Mouse (Mus musculus): ENCODE measurements at regions not wholly inside any gene's neighbourhood (a gene's known extent, or its start where the extent isn't known, plus 50 kb on each side); places are given as distances from the start of the nearest gene placed in this dataset.
"Not testable (repeated sequence)": the region's sequence is repeated elsewhere in the genome, so short reads cannot be mapped to it uniquely, and the experiment has no call there.

DNA sequence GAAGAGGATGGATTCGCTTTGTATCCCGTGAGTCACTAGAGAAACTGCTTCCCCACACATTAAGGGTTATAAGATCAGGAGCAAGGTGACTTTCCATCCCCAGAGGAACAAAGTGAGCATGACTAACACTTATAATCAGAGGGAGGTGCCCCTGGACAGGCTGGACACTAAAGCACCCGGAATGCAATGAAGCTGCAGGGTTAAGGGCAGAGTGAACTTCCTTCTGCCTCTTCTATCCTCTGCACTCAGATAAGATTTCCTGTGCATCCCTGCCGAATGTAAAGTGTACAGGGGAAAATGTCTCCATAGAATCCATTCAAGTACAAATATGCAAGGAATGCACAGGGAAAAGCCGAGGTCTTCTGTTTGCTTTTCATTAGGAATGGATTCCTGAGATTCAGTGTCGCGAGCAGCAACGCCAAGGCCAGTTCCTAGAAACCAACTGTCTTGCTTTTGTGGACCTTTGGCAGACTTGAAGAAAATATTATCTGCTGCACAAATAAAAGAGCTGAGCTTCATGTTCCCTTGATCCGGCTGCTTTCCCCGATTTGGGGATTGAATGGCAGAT, 58.5 kb upstream of the Fbxl7 start:
- DNase-seq (ENCODE audit: low spot score), result no peak

DNA sequence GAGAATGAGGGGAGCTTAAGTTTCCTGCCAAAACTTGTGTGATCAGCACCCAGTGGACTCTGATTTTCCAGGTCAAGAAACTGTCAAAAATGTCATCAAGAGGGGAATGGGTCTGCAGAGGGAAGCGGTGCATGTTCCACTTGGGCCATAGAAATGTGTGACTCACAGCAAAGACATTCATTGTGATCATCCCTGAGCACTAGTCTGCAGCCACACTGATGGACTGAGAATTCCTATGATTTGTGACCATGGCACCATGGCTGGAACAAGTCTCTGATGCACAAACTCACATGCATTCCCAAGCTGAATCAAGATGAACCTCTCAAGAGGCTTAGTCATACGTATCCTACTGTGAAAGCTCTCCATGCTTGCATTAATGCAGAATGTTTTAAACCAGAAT, 63.6 kb upstream of the Fbxl7 start:
- no peak for DNase-seq (ENCODE audit: low spot score)

DNA sequence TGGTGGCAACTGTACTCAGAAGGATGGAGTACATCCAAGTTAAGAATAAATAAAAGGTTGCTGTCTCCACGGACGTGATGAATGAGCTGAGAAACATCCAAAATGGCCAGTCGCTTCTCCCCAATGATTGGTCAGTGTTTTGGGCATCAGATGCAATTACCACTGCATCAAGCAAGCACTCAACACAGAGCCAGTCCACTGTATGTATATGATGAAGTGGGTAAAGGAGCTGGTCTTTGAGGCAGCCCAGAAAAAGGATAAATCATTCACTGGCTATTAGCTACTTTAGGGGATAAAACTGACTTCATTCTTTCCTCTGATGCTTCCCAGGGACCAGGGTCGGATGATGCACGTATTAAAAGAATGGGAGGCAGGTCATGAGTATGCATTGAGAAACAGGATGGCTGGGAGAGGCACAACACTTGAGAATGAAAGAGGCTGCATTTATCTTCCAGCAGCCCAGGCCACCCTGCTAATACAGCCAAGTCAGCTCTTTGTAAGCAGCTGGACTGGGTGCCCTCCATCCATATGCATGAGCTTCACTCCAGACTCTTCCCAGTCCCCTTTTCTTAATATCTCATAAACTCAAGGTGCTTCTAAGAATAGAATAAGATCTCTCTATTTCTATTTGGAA, 73.1 kb upstream of the Fbxl7 start:
- no peak for DNase-seq (ENCODE audit: low spot score)

DNA sequence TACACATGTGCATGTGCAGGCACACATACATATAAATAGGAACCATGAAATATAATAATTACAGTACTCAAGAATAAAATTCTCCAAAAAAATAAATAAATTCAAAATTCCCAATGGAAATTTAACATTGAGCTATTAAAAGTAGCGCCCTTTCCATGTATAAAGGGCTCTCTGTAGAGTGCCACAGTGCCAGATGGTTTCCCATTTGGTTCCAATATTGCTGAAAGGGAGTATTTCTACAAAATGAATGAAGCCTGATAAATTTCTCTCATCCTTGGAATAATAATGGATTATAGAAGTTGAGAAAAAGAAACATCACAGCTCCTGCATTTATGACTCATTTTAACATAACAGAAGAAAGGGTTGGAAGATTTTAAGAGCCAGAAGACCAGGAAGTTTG, 75.4 kb upstream of the Fbxl7 start:
- DNase-seq (ENCODE audit: low spot score), result no peak

DNA sequence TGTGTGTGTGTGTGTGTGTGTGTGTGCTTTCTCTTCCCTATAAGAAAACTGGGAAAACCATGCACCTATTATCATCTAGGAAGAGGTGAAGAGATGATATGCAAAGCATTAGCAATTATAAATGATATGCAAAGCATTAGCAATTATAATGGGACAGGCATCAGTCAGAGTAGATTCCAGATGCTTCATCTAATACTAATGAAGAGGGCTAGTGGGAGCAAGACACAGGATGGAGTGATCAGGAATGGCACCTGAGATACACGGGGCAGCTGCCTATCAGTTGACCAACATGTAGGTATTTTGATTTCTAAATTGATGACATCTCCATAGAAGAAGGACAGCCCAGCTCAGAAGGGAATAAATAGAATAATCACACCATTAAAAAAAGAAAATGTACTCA, 97.7 kb upstream of the Fbxl7 start:
- DNase-seq (ENCODE audit: low spot score), result no peak

DNA sequence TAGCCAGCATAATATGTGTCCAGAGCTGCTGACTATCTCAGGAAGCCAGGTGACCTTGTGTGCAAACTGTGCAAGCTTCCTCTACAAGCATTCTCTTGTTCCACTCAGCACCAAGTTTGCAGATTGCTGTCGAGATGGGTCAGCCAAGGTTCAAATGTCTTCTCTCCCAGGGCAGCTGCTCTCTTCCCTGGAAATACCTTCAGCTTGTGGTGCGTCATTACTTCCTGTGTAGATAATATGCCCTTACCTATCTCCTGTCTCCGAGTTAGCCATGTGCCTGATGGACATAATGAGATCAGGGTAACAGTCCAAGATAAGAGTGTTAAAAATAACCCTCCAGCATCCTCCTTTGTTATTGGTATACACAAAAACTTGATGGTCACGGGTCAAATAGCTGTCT, 113.7 kb upstream of the Fbxl7 start:
- DNase-seq (ENCODE audit: low spot score), result no peak

DNA sequence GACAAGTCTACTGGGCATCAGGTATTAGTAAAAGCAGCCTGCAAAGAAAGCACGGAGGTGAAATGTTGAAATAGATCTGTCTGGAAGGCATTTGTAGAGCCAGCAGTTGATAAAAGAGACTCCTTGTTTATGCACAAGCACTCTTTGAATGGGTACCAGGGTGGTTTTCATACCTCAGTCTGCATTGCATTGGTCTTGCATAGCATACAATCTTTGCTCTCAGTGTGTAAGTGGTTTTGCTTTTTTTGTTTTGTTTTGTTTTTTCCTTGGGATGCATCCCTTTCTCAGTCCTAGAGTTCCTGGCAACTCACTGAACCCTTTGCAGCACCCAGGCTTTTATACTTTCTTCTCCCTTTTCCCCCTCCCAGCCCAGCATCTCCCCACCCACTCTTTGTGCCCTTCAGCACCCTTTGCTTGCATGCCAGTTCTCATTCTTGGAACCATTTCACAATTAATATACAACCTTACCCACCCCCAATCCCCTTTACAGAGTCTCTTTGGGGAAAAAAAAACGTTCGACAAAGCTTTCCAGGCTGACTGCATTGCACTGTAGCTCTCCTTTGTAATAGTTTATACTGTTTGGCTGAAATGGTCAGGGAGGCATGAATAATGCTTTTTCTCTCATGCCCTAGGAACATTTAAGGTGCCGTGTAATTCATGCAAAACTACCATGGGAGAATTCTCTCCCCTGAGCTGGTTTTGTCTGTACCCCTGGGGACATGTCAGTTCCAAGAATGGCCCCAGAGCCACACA, 118.7 kb upstream of the Fbxl7 start:
- no peak for DNase-seq (ENCODE audit: low spot score)

DNA sequence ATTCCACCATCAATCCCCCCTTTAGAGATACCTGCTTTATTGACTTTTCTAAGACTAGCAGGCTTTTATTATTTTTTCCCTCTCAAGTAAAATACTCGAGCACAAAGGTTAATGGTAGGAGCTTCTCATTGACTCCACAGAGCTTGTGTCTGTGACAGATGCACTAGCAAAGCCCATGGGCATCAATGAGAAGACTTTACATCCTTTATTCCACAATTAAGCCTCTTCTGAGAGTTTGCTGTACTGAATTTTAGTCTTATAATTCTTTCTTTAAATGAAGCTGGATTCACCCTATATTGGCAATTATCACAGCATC, 119.2 kb upstream of the Fbxl7 start:
- no peak for DNase-seq (ENCODE audit: low spot score)

DNA sequence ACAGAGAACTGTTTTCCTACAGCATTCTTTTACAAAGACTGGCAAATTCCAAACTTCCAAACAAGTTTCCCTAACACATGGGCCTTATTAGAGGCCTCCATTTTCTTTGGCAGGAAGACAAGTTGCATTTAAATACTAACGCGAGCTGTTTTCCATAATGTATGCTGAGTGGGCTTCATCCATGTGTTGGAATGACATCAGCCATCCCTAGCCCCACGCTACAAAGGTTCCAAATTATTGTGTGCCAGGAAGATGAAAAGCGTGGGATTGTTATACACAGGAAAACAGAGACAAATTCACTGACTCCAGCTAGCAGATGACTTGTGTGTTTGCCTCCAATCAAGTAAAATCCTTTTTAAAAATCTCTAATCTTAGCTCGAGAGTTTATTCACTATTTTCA, 125.1 kb upstream of the Fbxl7 start:
- DNase-seq (ENCODE audit: low spot score), result no peak

DNA sequence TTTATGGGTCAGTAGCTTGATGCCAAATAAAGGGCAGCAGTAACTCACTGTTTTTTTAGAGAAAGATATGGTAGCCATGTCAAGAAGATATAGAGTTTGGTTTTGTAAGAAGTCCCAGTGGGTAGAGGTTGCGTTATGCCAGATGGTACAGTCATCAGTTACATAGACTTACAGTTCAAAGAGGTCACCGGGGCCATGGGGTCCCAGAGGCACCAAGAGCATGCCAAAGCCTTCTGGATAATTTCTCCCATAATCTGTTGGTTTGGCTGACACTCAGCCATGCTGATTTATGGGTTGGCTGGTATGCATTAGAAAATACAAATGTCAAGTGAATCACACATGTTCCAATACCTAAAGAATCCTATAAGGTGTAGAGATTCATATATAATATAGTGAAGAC, 137.9 kb upstream of the Fbxl7 start:
- DNase-seq (ENCODE audit: low spot score), result no peak

DNA sequence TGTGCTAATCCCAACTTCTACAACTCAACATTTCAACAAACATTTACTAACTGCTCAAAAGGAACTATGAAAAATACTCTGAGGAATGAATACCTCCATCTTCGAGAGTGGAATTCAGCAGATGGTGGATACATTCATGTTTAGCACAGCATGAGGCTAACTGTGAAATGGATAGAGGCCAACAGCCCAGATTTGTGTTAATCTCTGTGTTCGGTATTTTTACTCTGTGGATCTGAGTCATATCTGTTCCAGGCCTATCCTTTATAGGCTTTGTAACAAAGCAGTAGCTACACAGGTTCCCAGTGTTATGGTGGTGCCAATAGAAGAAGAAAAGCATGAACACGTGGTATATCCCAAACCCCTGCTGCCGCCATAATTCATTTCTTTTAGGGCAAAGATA, 148.4 kb upstream of the Fbxl7 start:
- DNase-seq (ENCODE audit: low spot score), result no peak

DNA sequence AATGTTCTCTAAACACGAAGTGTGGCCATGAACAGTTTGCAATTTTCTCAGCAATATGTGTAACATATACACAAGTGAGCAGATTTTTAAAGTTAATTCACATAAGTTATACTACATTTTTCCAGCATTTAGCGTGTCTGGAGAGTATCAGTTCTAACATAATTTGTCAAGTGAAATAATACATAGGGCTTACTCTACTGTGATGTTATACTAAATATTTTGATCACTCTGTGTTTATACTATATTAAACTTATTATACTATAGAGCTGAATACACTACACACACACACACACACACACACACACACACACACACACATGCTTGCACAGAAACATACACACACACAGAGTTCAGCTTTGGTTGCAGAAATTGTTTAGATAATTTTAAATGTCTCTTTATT, 155.3 kb upstream of the Fbxl7 start:
- no peak for DNase-seq (ENCODE audit: low spot score)

DNA sequence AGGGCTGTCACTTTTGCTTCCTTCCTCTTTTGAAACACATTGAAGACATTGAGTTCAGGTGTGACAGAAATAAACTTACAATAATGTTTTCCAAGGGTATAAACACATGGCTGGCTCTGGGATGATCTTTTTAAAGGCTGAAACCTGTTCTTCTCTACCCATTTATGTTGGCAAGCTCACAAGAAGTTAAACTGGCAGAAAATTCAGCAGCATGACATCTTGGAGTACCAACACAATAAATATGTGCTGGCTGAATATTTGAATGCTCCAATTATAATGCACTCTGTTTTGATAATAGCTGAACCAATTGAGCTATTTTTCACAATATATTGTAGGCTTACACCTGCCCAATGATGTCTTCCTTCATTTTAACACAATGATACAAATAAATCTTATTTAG, 168.1 kb upstream of the Fbxl7 start:
- no peak for DNase-seq (ENCODE audit: low spot score)

DNA sequence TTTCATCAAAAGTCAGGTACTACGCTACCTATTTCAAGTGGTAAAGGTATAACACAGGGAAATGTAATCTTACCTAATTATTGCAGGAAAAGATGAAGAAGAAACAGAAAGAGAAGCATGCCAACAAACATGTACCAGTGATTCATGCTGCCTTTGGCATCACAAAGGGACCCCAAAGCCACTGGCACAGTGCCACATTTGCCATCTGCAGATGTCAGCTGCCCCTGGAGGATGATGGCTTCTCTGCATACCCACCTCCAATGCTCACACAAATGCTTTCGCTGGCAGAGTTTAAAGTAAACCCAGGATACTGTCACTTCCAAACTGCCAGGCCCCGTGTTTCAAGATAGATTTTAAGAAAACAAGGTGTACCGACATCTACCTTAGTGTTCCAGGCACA, 168.6 kb upstream of the Fbxl7 start:
- no peak for DNase-seq (ENCODE audit: low spot score)

DNA sequence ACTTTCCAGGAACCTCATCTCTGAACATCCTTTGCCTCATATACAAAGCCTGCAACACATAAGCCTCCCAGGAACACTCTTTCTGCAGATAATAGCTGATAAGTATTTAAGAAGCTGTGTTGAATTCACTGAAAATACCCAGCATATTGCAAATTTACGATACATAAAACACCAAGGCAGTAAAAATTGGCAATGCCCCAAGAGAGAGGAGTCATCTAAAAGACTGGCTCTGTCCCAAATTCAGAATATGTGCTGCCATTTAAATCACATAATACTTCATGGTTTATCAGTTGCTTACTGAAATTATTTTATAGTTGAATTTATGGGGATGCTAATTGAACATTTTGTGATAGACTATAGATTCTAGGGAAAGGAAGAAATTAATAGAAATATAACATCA, 172.3 kb upstream of the Fbxl7 start:
- no peak for DNase-seq (ENCODE audit: low spot score)

DNA sequence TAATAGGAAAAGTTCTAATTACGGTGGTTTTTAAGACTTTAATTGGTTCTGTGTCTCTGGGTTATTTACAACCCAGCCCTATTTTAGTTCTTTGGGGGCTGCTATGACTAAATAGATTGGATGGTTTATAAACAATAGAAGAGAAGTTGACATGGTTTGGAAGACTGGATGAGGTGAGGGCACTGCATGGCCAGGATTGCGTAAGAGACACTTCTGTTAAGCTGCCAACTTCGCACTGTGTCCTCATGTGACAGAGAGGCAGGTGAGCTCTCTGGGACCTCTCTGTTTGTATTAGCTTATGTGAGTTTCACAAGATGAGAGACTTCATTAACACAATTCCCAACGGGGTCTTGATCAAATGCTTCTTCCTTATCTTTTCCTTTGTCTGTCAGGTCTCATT, 182.5 kb upstream of the Fbxl7 start:
- no peak for DNase-seq (ENCODE audit: low spot score)

DNA sequence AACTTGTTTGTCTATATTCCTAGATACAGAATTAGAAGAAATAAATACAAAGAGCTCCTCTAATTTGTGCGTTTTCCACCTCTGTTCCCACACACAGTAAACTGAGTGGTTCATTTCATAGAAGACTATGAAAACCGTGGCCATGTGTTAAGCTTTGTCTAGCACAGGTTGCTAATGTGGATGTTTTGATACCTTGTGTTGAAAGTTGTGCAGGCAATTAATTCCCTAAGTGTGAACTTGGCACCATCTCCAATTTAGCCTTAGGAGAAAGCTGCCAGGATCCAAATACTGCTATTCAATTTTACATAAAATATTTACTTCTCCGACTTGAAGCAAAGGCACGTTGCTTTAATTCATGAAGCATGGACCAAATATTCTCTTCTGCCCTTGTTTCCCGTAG, 187.4 kb upstream of the Fbxl7 start:
- no peak for DNase-seq (ENCODE audit: low spot score)

DNA sequence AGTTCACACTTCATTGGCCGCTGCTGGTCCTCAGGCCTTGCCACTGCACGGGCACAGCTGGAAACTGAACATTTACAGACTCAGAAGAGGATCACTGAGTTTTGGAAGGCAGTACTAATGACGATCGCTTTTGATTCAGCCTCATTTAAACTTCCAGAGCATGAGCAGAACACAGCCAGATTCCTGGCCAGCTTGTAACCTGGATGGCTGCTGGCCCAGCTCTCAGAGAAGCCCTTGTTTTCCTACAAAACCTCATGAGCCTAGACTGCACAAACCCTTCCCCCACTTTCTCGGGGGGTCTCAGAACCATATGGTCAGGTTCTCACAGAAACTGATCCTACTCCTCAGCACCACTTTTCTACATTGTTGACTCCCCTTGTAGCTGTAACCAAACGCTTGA, 188.2 kb upstream of the Fbxl7 start:
- DNase-seq (ENCODE audit: low spot score), result no peak

DNA sequence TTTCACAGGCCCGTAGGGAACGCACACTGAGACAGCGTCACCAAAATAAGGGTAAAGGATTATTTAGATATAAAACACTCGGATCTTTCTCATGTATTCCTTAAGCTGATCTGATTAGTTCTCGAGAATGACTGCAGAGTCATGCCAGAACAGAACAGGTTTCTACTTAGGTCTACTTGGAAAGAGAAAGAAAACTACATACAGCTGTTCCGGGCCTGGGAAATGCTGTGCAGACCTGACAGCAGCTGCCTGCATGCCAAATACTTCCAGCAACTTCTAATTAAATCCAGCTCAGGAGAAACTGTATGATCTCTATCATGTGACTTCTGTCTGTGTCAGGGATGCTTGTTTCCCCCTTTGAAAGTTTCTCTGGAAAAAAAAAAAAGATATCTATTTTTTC, 193.8 kb upstream of the Fbxl7 start:
- no peak for DNase-seq (ENCODE audit: low spot score)

DNA sequence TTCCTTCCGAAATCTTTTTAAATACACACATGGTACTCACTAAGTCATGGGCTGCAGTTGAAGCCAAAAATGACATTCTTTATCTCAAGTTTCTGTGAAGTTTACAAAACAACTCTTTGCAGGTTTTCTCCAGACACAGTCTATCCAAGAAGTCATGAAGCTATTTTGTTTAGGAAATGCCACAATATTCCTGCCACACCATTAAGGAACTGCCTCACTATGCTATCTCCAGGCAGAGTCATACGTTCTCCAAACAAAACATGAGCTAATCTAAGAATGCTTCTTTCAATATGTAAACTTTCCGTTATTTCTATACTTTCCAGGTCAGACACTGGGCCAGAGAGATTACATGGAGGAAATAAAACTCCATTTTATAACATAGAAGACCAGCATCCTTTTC, 198.7 kb upstream of the Fbxl7 start:
- DNase-seq (ENCODE audit: low spot score), result no peak

DNA sequence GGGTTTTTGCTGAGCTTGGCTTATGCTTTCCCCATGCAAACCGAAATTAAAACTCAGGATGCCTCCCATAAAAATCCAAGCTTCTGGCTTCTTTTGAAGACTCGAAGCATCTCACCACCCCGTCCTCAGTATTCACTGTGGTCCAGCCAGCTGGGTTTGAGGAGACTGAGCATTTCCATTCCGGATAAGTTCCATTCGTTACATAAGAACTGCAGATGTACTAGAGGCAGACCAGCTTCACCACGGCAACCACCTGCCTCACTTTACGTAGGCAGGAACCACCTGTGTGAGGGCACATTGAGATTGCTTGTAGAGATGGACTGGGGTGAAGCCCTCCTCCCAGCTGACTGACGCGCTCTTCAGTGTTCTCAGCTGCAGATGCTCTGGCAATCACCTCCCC, 199.9 kb upstream of the Fbxl7 start:
- DNase-seq (ENCODE audit: low spot score), result no peak

DNA sequence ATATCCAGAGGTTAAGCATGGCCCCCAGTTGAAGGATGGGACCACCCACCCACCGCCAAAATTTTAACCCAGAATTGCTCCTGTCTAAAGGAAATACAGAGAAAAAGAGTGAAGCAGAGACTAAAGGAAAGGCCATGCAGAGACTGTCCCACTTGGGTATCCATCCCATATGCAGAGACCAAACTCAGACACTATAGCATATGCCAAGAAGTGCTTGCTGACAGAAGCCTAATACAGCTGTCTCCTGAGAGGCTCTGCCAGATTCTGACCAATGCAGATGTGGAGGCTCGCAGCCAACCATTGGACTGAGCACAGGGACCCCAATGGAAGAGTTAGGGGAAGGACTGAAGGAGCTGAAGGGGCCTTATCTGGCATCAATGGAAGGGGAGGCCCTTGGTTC, 206.2 kb upstream of the Fbxl7 start:
- DNase-seq (ENCODE audit: low spot score), result not testable (repeated sequence)

DNA sequence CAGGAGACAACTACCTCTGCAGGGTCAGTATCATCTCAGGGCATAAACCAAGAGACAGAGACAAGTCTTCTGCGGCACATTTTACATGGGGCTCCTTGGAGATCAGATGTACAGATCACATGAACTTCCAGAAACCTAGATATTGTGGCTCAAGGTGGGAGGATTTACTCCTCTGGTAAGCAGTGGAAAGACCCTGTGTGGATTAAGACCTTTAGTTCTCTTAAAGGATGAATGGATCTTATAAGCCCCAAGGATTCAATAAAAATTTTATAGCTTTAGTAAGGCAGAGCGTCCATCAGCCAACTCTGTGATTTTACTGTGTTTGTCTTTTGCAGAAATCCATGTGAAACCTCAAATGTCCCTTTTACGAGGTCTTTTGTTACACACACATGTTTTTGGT, 213.8 kb upstream of the Fbxl7 start:
- DNase-seq (ENCODE audit: low spot score), result no peak

DNA sequence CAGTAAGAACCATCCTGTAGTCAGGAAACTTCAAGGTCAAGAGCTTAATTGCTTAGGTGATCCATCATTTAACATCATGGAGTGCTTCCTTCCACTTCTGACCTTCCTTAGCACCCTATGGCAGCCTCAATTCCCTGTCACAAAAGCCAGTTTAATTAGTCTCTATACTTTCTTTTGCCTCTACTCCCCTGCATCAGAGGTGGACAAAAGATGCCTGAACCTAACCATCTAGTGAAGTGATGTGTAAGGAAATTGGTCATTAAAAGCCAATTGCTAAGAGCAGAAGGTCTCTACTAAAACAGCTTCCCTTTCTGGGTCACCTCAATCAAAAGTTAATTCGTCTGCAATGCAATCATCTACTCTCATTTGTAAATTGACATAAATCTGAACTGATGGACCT, 234.3 kb upstream of the Fbxl7 start:
- DNase-seq (ENCODE audit: low spot score), result no peak

Data from c-Kit-positive CD71-positive TER-119-positive erythroid progenitor cells, embryonic 14.5 days (primary cell).